Mouse (Mus musculus) left cerebral cortex, postnatal 14 days (tissue): Measurements from ENCODE around the gene Rdh11. TPM values are rescaled to one million over a fixed set of nuclear protein-coding genes. Genes with fewer than 3 reads are reported as not detected.
A peak's percentile ranks its signal among the peaks of the same experiment; 100 is the strongest.

Source experiments
- DNase-seq, 2 experiments: peaks; one replicate each; pipeline ENCODE4 v3.0.0; 2021 to 2022; ENCODE audit warnings: low spot score in 2 of 2, mixed read lengths in 1 of 2
- intact Hi-C: fragments of 180-260 bp; cut with DNase I; formaldehyde crosslinking; loops from one replicate; pipeline ENCODE4 v1.15.1; 2025
- total RNA-seq, 2 experiments: library from RNA; stranded (reverse); gene quantifications; 2 replicates each; pipeline ENCODE4 v1.2.3; 2021

The Rdh11 gene
- total RNA-seq, 2 experiments from 2014 or later, result 21.8 to 22.2 TPM

- intact Hi-C loops, result no loop called here
- DNase-seq, result no peak
These were observed 42.4 kb downstream of the Rdh11 start for GRCm38 (mm10) chr12:79149653-79150052.

GRCm38 (mm10) chr12:79141384-79141783 lies 50.7 kb downstream of the Rdh11 start:
- intact Hi-C loops, result no loop called here
- DNase-seq, result no peak

GRCm38 (mm10) chr12:79140811-79141210 lies 51.3 kb downstream of the Rdh11 start:
- DNase-seq, result no peak
- intact Hi-C loops, result no loop called here

- intact Hi-C loops, result no loop called here
- DNase-seq, result no peak
These were observed 52.7 kb downstream of the Rdh11 start for GRCm38 (mm10) chr12:79139417-79139816.

- DNase-seq, result no peak
These were observed 53.1 kb downstream of the Rdh11 start for GRCm38 (mm10) chr12:79138999-79139398.

GRCm38 (mm10) chr12:79136949-79137348 lies 55.1 kb downstream of the Rdh11 start:
- intact Hi-C loops, result no loop called here
- no peak for DNase-seq

More at GRCm38 (mm10) chr12:79138999-79139398, 53.1 kb downstream of the Rdh11 start:
- intact Hi-C loops, result no loop called here

GRCm38 (mm10) chr12:79135105-79135504 lies 57.0 kb downstream of the Rdh11 start:
- peak; percentile 21 to 59 for DNase-seq
- intact Hi-C loops, result no loop called here

GRCm38 (mm10) chr12:79134676-79135075 lies 57.4 kb downstream of the Rdh11 start:
- DNase-seq, result peak in 1 of 2 experiments; percentile 11
- intact Hi-C loops, result no loop called here

GRCm38 (mm10) chr12:79131706-79132460 lies 60.2 kb downstream of the Rdh11 start:
- no peak for DNase-seq
- intact Hi-C loops, result no loop called here

GRCm38 (mm10) chr12:79131178-79131675 lies 60.9 kb downstream of the Rdh11 start:
- DNase-seq, result no peak
- intact Hi-C loops, result no loop called here

- intact Hi-C loops, result no loop called here
- DNase-seq, result peak; percentile 73 to 78
These were observed 61.6 kb downstream of the Rdh11 start, which contains the start of gene Arg2 for GRCm38 (mm10) chr12:79130299-79131177. Gene Arg2 (plus strand): TSS chr12:79130777.

Other genes with a start within 250 kb of the Rdh11 start
- 10 to 100 TPM; 79.2 to 82.3 TPM for gene Tmem229b, start 184.7 kb downstream of the Rdh11 start, total RNA-seq
- 1 to 10 TPM; 4.7 to 7.0 TPM for gene Plekhh1, start 163.1 kb downstream of the Rdh11 start, total RNA-seq
- gene Pigh, start 102.6 kb downstream of the Rdh11 start, total RNA-seq, result 1 to 10 TPM; 8.8 to 9.5 TPM
- 1 to 10 TPM; 6.1 to 6.7 TPM for gene Arg2, start 61.5 kb downstream of the Rdh11 start, total RNA-seq
- 100 to 1,000 TPM; 190 to 192 TPM for gene Vti1b, start 19.6 kb downstream of the Rdh11 start, total RNA-seq
- gene Rdh12, start 16.6 kb upstream of the Rdh11 start, total RNA-seq, result 1 to 10 TPM in 1 of 2 experiments, under 1 TPM in 1; 0.94 to 1.2 TPM
- gene Zfyve26, start 104.0 kb upstream of the Rdh11 start, total RNA-seq, result 10 to 100 TPM; 23.3 to 27.6 TPM
- gene Rad51b, start 105.0 kb upstream of the Rdh11 start, total RNA-seq, result under 1 TPM in 1 of 2 experiments, not detected in 1; 0.17 TPM